Mouse (Mus musculus) heart, adult 2 months (tissue): ENCODE measurements around the gene Nrg4.

Experiments
- CTCF ChIP-seq: fragments of 200-600 bp; IDR thresholded peaks from 2 replicates; pipeline ENCODE4 v1.8.1; 2022; ENCODE audit warnings: antibody characterized with exemption, mild to moderate bottlenecking, moderate library complexity
- POLR2A ChIP-seq: fragments of 200-500 bp; IDR thresholded peaks from 2 replicates; pipeline ENCODE4 v1.6.1; 2011; ENCODE audit warnings: mild to moderate bottlenecking, low read depth, low read length, control low read depth; ENCODE audit not compliant: insufficient read depth

DNA sequence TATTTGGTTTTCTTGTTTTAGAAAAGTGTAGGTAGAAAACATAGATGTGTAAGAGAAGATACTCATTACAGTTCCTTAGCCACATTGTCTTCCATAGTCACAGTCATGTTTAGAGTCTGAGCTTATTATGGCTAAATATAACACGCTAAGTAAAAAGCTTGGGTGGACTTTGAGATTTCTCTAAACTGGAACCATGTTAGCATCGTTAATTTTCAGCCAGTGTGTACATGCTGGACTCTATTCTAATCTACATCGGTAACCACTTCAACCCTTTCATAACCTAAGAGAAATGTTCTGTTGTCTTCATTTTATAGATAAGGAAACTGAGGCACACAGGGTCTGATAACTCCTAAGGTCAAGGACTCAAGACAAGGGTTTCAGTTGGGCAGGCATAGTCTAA lies 130.8 kb downstream of the Nrg4 start:
- no peak for TF ChIP-seq CTCF
- no peak for TF ChIP-seq POLR2A
